Mouse (Mus musculus): ENCODE results near the gene AI597479. TPM values are rescaled to one million over a fixed set of nuclear protein-coding genes. Genes with fewer than 3 reads are reported as not detected.
"Not testable (repeated sequence)": the region's sequence is repeated elsewhere in the genome, so short reads cannot be mapped to it uniquely, and the experiment has no call there.

Gene AI597479
- total RNA-seq, 2 experiments from 2014 or later, result 25.1 to 25.2 TPM

GRCm38 (mm10) chr1:43127196-43127595 lies 28.7 kb downstream of the AI597479 start:
- DNase-seq, result no peak

GRCm38 (mm10) chr1:43127820-43128610 lies 29.5 kb downstream of the AI597479 start:
- no peak for DNase-seq

GRCm38 (mm10) chr1:43130219-43130981 lies 31.9 kb downstream of the AI597479 start:
- peak; percentile 43 to 45 for DNase-seq

GRCm38 (mm10) chr1:43131591-43131990 lies 33.1 kb downstream of the AI597479 start:
- DNase-seq, result no peak

- not testable (repeated sequence) for DNase-seq
These were observed 38.0 kb downstream of the AI597479 start for GRCm38 (mm10) chr1:43136488-43137029.

- DNase-seq, result peak; percentile 40 to 46
These were observed 38.8 kb downstream of the AI597479 start for GRCm38 (mm10) chr1:43137334-43137733.

- no peak for DNase-seq
These were observed 39.8 kb downstream of the AI597479 start for GRCm38 (mm10) chr1:43138268-43138812.

GRCm38 (mm10) chr1:43139587-43140266 lies 41.2 kb downstream of the AI597479 start:
- DNase-seq, result peak; percentile 73 to 79

GRCm38 (mm10) chr1:43141555-43141961 lies 43.0 kb downstream of the AI597479 start:
- no peak for DNase-seq

GRCm38 (mm10) chr1:43142849-43143248 lies 44.3 kb downstream of the AI597479 start:
- no peak for DNase-seq

- DNase-seq, result no peak
These were observed 44.8 kb downstream of the AI597479 start for GRCm38 (mm10) chr1:43143284-43143683.

GRCm38 (mm10) chr1:43143791-43144190 lies 45.3 kb downstream of the AI597479 start:
- no peak for DNase-seq

- no peak for DNase-seq
These were observed 45.9 kb downstream of the AI597479 start for GRCm38 (mm10) chr1:43144338-43144906.

- no peak for DNase-seq
These were observed 46.9 kb downstream of the AI597479 start for GRCm38 (mm10) chr1:43145388-43145787.

- no peak for DNase-seq
These were observed 49.0 kb downstream of the AI597479 start for GRCm38 (mm10) chr1:43147474-43147873.

- no peak for DNase-seq
These were observed 51.7 kb downstream of the AI597479 start for GRCm38 (mm10) chr1:43150225-43150624.

- no peak for DNase-seq
These were observed 54.1 kb downstream of the AI597479 start for GRCm38 (mm10) chr1:43152626-43153025.

- DNase-seq, result no peak
These were observed 55.0 kb downstream of the AI597479 start for GRCm38 (mm10) chr1:43153538-43153937.

- no peak for DNase-seq
These were observed 56.0 kb downstream of the AI597479 start for GRCm38 (mm10) chr1:43154491-43154890.

GRCm38 (mm10) chr1:43157907-43158306 lies 59.4 kb downstream of the AI597479 start:
- no peak for DNase-seq

- DNase-seq, result no peak
These were observed 60.9 kb downstream of the AI597479 start for GRCm38 (mm10) chr1:43159429-43159828.

GRCm38 (mm10) chr1:43162394-43162793 lies 63.9 kb downstream of the AI597479 start:
- DNase-seq, result no peak
